Mouse (Mus musculus) thymus, postnatal 4 days (tissue): ENCODE results near the gene Fcho1.

Experiments
- DNase-seq: peaks from one replicate; pipeline ENCODE4 v3.0.0; 2021

The Fcho1 gene

DNA sequence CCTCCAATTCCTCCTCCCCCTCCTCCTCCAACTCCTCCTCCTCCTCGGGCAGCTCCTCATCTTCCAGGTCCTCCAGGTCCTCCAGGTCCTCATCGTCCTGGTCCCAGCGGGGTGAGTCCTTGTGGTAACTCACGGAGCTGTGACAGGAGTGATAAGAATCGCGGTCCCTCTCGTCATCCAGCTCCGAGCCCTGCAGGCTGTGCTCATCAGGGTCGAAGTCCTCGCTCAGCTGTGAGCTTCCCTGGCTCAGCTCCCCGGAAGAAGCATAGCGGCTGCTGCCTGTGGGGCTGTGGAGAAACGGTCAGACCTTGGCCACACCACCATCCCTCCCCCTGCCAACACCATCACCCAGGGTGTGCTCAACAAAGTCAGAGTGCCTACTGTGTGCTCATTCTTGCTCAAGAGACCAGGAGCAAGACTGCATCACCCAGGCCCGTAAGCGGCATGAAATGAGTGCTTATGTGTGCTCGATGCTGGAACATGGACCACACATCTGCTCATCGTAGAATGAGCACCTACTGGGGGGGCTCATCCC is 66.9 kb downstream of the Fcho1 start:
- peak; percentile 37 for DNase-seq
